Mouse (Mus musculus): ENCODE data around the gene Fes.

GRCm38 (mm10) chr7:80400099-80400498, 12.4 kb upstream of the Fes start:
- TF ChIP-seq POLR2A (IDR thresholded peaks at IDR 0.05; ENCODE audit: extremely low read depth, insufficient read depth, low read length): peak; percentile 59; the same call in 1 of the 2 replicates
- no peak; the same call in 1 of the 2 replicates for TF ChIP-seq CTCF (IDR thresholded peaks at IDR 0.05; ENCODE audit: low read depth, low read length)

Data from liver, adult 2 months (tissue).